Mouse (Mus musculus): ENCODE results near the gene Osr1. TPM values are rescaled to one million over a fixed set of nuclear protein-coding genes. Genes with fewer than 3 reads are reported as not detected.

The Osr1 gene
- total and polyA plus RNA-seq, 3 experiments, result not detected

DNA sequence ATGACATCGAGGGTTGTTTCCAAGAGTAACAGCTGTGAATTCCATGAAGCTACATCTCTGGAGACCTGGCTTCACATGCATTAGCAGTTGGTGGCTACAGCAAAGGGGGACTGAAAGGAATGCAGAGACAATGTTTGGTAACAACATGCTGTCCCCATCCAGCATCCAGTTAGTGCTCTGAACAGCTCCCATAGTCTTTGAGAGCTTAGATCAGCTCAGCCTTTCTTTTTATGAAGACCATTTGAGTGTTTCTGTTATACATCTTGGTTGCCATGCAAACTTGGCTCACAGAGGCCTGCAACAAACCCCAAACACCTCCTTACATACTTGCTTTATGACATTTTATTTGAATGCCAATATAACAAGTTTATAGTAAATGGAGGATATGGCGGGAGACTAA is 19.6 kb upstream of the Osr1 start:
- no peak overlapping the region for H3K9ac ChIP-seq (ENCODE audit: insufficient read depth, low read depth)
- H3K27ac ChIP-seq (ENCODE audit: insufficient read depth, low read depth), result no peak overlapping the region
- no peaks in the 10 kb centered on the region for H3K79me2 ChIP-seq (replicated peaks; ENCODE audit: control insufficient read depth, extremely low read depth, insufficient read depth, poor library complexity, severe bottlenecking)
- no peak overlapping the region for H3K4me3 ChIP-seq (replicated peaks in 1 of 3; ENCODE audit: low read depth in 2 of 3, low read length in 2 of 3, poor library complexity in 1 of 3)
- TF ChIP-seq JUND (conservative IDR thresholded peaks at IDR 0.05; ENCODE audit: low read depth, low read length), result no peak
- TF ChIP-seq RAD21 (IDR thresholded peaks at IDR 0.05; ENCODE audit: low read depth, low read length), result no peak
- no peak for TF ChIP-seq ELF1 (IDR thresholded peaks at IDR 0.05; ENCODE audit: low read depth, low read length)
- H3K9me3 ChIP-seq (replicated peaks; ENCODE audit: low read length), result no peaks in the 10 kb centered on the region
- no peak overlapping the region for H3K4me2 ChIP-seq (ENCODE audit: insufficient read depth, low read depth, poor library complexity, severe bottlenecking)
- no peak for DNase-seq (ENCODE audit: extremely low read depth)
- in situ Hi-C loops (cut with MboI; ENCODE audit: low pct_ligation_motif_present, low pct_unique_long_range_greater_than_20kb, low sequenced_read_pairs) (no loop called here), dilution Hi-C loops (cut with MboI; ENCODE audit: extremely low pct_ligation_motif_present, extremely low pct_unique_long_range_greater_than_20kb, low sequenced_read_pairs) (no loop called here)
- no peaks in the 10 kb centered on the region for H3K27me3 ChIP-seq (replicated peaks)
- no peaks in the 10 kb centered on the region for H3K4me1 ChIP-seq (ENCODE audit: control insufficient read depth in 1 of 2, insufficient read depth in 2 of 2)
- H3K36me3 ChIP-seq (replicated peaks in 1 of 2; ENCODE audit: control insufficient read depth in 1 of 2, insufficient read depth in 1 of 2, low read length in 1 of 2), result no peaks in the 10 kb centered on the region

DNA sequence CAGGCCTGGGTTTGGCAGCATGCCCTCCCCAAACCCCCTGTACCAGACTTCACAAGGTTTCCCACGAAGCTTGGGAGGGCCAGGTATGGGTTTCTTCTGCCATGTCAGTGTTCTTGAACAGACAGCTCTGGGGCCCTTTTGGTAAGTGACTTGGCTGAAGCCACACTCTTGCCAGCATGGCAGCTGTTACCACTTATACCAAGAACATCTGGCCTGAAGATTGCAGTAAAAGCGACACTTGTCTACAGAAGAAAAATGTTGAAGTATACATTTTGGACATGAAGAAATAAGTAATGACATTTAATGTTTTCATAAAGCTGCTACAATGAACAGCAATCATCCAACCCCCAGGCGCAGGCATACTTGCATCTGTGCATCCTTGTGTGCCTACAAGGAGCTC is 5.0 kb upstream of the Osr1 start:
- in situ Hi-C loops (cut with MboI; ENCODE audit: low pct_ligation_motif_present, low pct_unique_long_range_greater_than_20kb, low sequenced_read_pairs), result no loop called here
- Histone ChIP-seq H3K9ac (ENCODE audit: insufficient read depth, low read depth) (no peak overlapping the region), H3K9me3 (replicated peaks; ENCODE audit: low read length) (no peaks in the 10 kb centered on the region), H3K4me3 (replicated peaks in 1 of 3; ENCODE audit: low read depth in 2 of 3, low read length in 2 of 3, poor library complexity in 1 of 3) (no peak overlapping the region), H3K27me3 (replicated peaks) (no peaks in the 10 kb centered on the region), H3K27ac (ENCODE audit: insufficient read depth, low read depth) (no peak overlapping the region), H3K4me1 (ENCODE audit: control insufficient read depth in 1 of 2, insufficient read depth in 2 of 2) (no peaks in the 10 kb centered on the region), H3K36me3 (replicated peaks in 1 of 2; ENCODE audit: control insufficient read depth in 1 of 2, insufficient read depth in 1 of 2, low read length in 1 of 2) (no peaks in the 10 kb centered on the region), H3K79me2 (replicated peaks; ENCODE audit: control insufficient read depth, extremely low read depth, insufficient read depth, poor library complexity, severe bottlenecking) (no peaks in the 10 kb centered on the region), H3K4me2 (ENCODE audit: insufficient read depth, low read depth, poor library complexity, severe bottlenecking) (no peak overlapping the region)
- dilution Hi-C loops (cut with MboI; ENCODE audit: extremely low pct_ligation_motif_present, extremely low pct_unique_long_range_greater_than_20kb, low sequenced_read_pairs), result no loop called here
- TF ChIP-seq MXI1 (IDR thresholded peaks at IDR 0.05; ENCODE audit: low read depth, low read length) (no peak), TBP (conservative IDR thresholded peaks at IDR 0.05; ENCODE audit: low read depth, low read length) (no peak), ETS1 (conservative IDR thresholded peaks at IDR 0.05; ENCODE audit: low read depth, low read length) (no peak), PAX5 (IDR thresholded peaks at IDR 0.05; ENCODE audit: low read length) (no peak), ZC3H11A (IDR thresholded peaks at IDR 0.05; ENCODE audit: low read depth, low read length) (no peak), CHD2 (IDR thresholded peaks at IDR 0.05; ENCODE audit: low read length) (no peak), ZKSCAN1 (IDR thresholded peaks at IDR 0.05; ENCODE audit: borderline replicate concordance, low read depth, low read length) (no peak), ZMIZ1 (IDR thresholded peaks at IDR 0.05; ENCODE audit: low read depth, low read length) (no peak), GABPA (IDR thresholded peaks at IDR 0.05; ENCODE audit: insufficient replicate concordance, low read depth, low read length) (no peak), ZNF384 (IDR thresholded peaks at IDR 0.05; ENCODE audit: low read depth, low read length) (no peak), E2F4 (IDR thresholded peaks at IDR 0.05; ENCODE audit: insufficient replicate concordance, low read depth, low read length) (no peak), TCF12 (IDR thresholded peaks at IDR 0.05; ENCODE audit: low read depth, low read length) (no peak), ELF1 (IDR thresholded peaks at IDR 0.05; ENCODE audit: low read depth, low read length) (no peak), CTCF (conservative IDR thresholded peaks at IDR 0.05 in 1 of 2, IDR thresholded peaks at IDR 0.05 in 1 of 2; ENCODE audit: low read depth in 2 of 2, low read length in 2 of 2) (no peak), CHD1 (IDR thresholded peaks at IDR 0.05; ENCODE audit: low read depth, low read length) (no peak), USF1 (IDR thresholded peaks at IDR 0.05; ENCODE audit: low read depth, low read length) (no peak), USF2 (conservative IDR thresholded peaks at IDR 0.05; ENCODE audit: low read depth, low read length) (no peak)
- no peak for DNase-seq (ENCODE audit: extremely low read depth)
